Mouse (Mus musculus) stomach, embryonic 14.5 days (tissue): ENCODE measurements around the gene Erp27. TPM values are rescaled to one million over a fixed set of nuclear protein-coding genes. Genes with fewer than 3 reads are reported as not detected.

Experiments used
- ATAC-seq: fragments of 200-750 bp; cut with Nextera tagmentation; 2 replicates; pipeline ENCODE4 v1.8.0; 2017; ENCODE audit warnings: low read depth, moderate TSS enrichment; ENCODE audit not compliant: insufficient number of reproducible peaks, insufficient read depth, low FRiP score
- H3K27ac ChIP-seq: fragments of 300-500 bp; sonication (generic); 2 replicates; pipeline ENCODE4 v1.5.1; 2014; ENCODE audit warnings: mild to moderate bottlenecking, low read length, moderate library complexity, mixed read lengths
- H3K27me3 ChIP-seq: fragments of 300-500 bp; sonication (generic); 2 replicates; pipeline ENCODE4 v1.6.1; 2014; ENCODE audit warnings: low read length, control low read depth, mixed read lengths; ENCODE audit not compliant: control insufficient read depth, insufficient read depth
- H3K36me3 ChIP-seq: fragments of 300-500 bp; sonication (generic); 2 replicates; pipeline ENCODE4 v1.6.1; 2014; ENCODE audit warnings: mild to moderate bottlenecking, control low read depth, low read length, moderate library complexity, mixed read lengths; ENCODE audit not compliant: control insufficient read depth, insufficient read depth
- H3K4me1 ChIP-seq: fragments of 300-500 bp; sonication (generic); 2 replicates; pipeline ENCODE4 v1.6.1; 2014; ENCODE audit warnings: low read length, control low read depth, mixed read lengths; ENCODE audit not compliant: control insufficient read depth, insufficient read depth
- H3K4me2 ChIP-seq: fragments of 300-500 bp; sonication (generic); replicated peaks from 2 replicates; pipeline ENCODE4 v1.6.1; 2014; ENCODE audit warnings: low read depth, low read length, control low read depth
- H3K4me3 ChIP-seq: fragments of 300-500 bp; sonication (generic); 2 replicates; pipeline ENCODE4 v1.5.1; 2014; ENCODE audit warnings: low read depth, low read length, control low read depth
- H3K9ac ChIP-seq: fragments of 300-500 bp; sonication (generic); replicated peaks from 2 replicates; pipeline ENCODE4 v1.6.1; 2014; ENCODE audit warnings: low read depth, mild to moderate bottlenecking, control low read depth, low read length, moderate library complexity, mixed read lengths
- H3K9me3 ChIP-seq: fragments of 300-500 bp; sonication (generic); 2 replicates; pipeline ENCODE4 v1.6.1; 2016; ENCODE audit warnings: low read depth, low read length, control low read depth; ENCODE audit not compliant: control insufficient read depth
- WGBS: fragments of 180-500 bp; shearing (Covaris S2); extraction: QIAGEN DNeasy Blood & Tissue Kit; methylation state at CpG from one replicate; pipeline ENCODE4 v1.1.7; 2014; 5-methylcytosine and 5-hydroxymethylcytosine counted together
- polyA plus RNA-seq: library from polyadenylated mRNA; unstranded; fragments of >200 nt; fragmentation: Nextera tagmentation; extraction: Ambion mirVana; gene quantifications from 2 replicates; pipeline ENCODE4 v1.2.1, GENCODE M21; 2014

Gene Erp27
- polyA plus RNA-seq, 1 experiment from 2014 or later, result 0.48 TPM

DNA sequence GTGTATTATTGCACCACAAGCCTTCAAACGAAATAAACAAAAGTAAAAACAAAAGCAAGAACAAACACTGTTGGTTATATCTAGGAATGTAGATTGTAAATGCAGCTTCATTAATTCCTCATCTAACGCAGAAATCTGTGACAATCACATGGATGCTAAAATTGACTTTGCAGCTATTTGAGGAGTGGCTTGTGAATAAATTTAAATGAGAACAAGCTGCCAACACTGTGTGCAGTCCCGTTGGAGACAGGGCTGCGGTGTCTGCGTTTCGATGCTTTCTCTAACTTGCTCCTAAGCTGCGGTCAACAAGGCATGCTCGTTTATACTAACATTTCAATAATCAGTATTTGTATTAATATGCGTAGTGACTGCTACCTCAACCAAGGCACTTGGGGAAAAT, 20.3 kb upstream of the Erp27 start:
- Histone ChIP-seq H3K4me3 (no peak overlapping the region), H3K4me2 (no peak overlapping the region), H3K27ac (no peak overlapping the region), H3K36me3 (no peaks in the 10 kb centered on the region), H3K27me3 (no peaks in the 10 kb centered on the region), H3K4me1 (peaks cover 16% of the 10 kb centered on the region), H3K9ac (no peak overlapping the region), H3K9me3 (no peaks in the 10 kb centered on the region)
- 80% methylated on average over 9 of the region's 9 CpGs for WGBS
- no peak for ATAC-seq

DNA sequence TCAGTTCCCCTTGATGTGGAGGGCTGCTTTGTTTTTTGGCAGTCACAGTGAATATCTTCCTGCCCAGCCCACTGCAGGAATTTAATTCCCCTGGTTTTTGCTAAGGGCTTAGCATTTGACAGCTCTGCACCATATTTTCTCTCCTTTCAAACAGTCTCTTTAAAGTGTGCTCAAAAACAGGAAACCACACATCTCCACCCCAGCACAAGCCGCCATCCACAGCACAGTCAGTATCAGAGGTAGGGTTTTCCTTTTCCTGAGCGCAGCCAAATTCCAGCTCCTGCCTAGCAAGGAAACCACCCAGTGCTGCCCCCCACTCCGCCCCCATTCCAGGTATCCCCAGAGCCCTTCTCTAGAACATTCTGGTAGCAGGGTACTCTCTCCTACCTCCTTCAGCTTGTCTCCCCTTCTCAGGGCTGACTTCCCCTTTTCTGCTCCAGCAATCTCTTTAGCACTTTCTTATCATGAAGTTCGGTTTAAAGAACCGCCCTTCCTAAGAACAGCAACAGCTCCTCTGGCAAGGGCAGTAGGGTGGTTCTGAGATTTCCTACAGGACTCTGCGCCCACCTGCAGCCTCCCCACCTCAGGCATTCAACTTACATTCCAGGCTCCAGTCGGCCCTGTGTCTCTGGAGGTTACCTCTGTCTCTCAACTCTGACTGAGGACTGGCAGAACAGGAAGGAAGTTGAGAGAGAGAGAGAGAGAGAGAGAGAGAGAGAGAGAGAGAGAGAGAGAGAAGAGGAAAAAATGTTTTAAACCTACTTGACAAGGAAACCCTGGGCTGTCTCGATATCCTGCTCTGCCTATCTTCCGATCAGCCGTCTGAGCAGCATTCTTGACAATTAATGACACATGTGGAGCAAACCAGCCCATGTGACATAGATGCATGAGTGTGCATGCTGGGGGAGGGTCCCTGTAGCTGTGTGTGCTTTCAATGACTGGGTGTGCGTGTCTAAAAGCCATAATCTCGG, 19.4 kb upstream of the Erp27 start, which contains the start of gene Arhgdib:
TSS of gene Arhgdib (minus strand) at position 849 of the 971 bp plus-strand sequence.
- Histone ChIP-seq H3K9ac (no peak within 1 kb of the TSS; the same call in 1 of the 2 replicates), H3K4me1 (peaks cover 16% of the 10 kb centered on the region), H3K27ac (peak within 1 kb of the TSS; percentile 83; the same call in 1 of the 2 replicates), H3K27me3 (no peaks in the 10 kb centered on the region), H3K4me3 (no peak within 1 kb of the TSS), H3K36me3 (no peaks in the 10 kb centered on the region), H3K4me2 (0 out of 2 replicates have a peak within 1 kb of the TSS, but pooled peaks have one; percentile 8), H3K9me3 (no peaks in the 10 kb centered on the region)
- ATAC-seq, result peak; percentile 47; the same call in 1 of the 2 replicates
- WGBS, result 22% methylated on average over 12 of the region's 12 CpGs

DNA sequence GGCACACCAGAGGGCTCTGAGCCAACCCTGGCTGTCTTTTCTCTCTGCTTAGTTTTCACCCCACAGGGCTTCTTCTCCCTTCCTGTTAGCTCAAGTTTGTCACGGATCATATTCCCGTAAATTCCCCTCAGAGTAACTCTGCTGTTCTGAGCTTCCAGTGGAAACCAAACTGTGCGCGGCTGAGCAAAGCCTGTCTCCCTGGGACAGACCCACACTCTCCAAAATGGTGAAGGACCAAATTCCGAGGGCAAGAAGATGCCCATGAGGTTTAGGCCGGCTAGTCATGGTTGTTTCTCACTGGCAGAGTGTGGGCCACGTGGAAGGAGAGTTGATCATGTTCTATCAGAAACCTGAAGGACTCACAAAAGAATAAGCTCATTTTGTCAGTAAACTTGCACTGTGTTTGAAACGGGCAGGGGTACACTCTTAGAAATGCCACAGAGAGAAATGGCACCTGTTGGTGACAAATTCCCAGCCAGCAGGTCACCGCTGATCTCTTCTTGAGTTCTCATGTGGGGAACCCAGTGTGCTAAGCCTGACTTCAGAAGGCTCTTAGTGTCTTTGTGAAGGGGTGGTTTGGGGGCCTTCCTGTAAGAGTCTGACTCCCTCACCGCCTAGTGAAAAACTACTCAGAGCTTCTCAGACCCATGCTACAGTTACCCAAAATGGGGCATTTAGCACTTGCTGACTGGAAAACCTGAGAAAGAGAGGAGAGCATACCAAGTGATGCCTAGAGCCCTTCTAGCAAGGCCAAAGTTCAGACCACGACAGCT, 18.4 kb upstream of the Erp27 start:
- no peak for ATAC-seq
- Histone ChIP-seq H3K4me1 (peaks cover 16% of the 10 kb centered on the region), H3K27ac (peak overlapping the region; percentile 83; the same call in 1 of the 2 replicates), H3K4me3 (no peak overlapping the region), H3K36me3 (no peaks in the 10 kb centered on the region), H3K27me3 (no peaks in the 10 kb centered on the region), H3K4me2 (no peak overlapping the region), H3K9ac (no peak overlapping the region), H3K9me3 (no peaks in the 10 kb centered on the region)
- 72% methylated on average over 11 of the region's 11 CpGs for WGBS

DNA sequence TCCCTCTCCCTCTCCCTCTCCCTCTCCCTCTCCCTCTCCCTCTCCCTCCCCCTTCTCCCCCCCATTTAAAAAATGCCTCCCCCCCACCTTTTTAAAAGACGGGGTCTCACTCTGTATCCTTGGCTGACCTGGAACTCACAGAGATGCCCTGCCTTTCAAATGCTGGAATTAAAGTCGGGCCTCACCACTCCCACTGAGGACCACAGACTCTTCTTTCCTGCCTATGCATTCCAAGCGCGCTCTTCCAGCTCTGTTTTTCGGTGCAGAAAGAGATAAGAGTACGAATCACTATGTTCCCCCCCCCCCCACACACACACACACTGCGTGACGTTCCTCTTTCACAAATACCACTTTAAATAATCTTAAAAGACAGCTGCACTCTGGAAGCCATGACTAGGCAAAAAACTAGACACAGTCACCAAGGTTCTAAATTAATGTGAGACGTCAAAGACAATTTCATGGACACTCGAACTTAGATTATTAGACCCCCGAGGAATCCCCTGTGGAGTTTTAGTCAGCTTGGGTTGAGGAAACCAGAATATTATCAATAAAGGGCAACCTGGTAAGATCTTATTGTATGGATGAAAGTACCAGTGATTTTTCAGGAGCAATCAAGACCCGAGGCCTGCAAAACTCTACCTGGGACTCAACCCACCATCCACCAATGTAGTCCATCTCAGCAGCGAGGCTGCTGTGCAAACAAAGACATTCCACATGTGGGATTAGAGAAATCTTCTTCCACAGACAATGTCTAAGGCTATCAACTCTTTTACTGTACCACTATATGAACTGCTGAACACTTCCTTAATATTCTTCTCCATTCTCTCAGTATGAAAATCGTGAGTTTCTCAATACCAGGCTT, 17.6 kb upstream of the Erp27 start:
- peak overlapping the region; percentile 83; the same call in 1 of the 2 replicates for H3K27ac ChIP-seq
- H3K36me3 ChIP-seq, result no peaks in the 10 kb centered on the region
- H3K4me1 ChIP-seq, result peaks cover 16% of the 10 kb centered on the region
- WGBS, result 77% methylated on average over 14 of the region's 14 CpGs
- ATAC-seq, result no peak
- no peak overlapping the region for H3K4me2 ChIP-seq
- no peak overlapping the region for H3K9ac ChIP-seq
- no peaks in the 10 kb centered on the region for H3K9me3 ChIP-seq
- H3K4me3 ChIP-seq, result no peak overlapping the region
- H3K27me3 ChIP-seq, result no peaks in the 10 kb centered on the region

DNA sequence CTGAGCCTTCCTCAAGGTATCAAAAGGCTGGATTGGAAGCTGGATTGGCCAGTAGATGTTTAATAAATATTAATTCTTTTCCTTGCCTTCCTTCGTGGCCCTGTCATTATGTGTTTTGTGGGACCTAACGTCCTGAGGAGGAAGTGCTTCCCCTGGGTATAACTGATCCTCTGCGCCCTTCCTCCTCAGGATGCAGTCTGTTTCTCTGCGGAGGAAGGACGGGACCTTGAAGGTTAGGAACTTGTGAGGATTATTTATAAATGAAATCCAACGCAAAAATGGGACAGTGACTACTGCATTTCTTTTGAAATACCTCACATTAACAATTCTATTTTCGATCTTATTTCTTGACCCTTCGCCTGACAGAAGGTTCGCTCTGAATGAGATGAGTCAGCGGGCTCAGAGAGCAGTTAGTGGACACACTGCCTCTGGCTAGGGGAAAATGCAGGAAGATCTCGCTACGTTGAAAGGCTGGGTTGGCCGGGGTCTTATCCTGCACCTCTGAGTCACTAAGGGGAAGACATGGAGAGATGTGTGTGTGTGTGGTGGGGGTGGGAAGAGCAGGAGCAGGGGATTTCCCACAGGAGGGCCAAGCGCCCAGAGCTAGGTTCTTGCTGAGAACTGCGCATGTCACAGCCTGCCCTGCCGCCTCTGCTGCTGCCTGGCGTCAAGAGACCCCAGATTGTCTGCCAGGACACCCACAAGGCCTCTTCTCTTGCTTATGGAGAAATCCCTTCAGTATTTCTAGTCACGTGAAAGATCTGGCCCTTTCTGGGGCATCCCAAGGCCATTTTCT, 16.5 kb upstream of the Erp27 start:
- H3K36me3 ChIP-seq, result no peaks in the 10 kb centered on the region
- peaks cover 16% of the 10 kb centered on the region for H3K4me1 ChIP-seq
- no peaks in the 10 kb centered on the region for H3K9me3 ChIP-seq
- H3K4me3 ChIP-seq, result no peak overlapping the region
- no peak overlapping the region for H3K4me2 ChIP-seq
- ATAC-seq, result no peak
- no peaks in the 10 kb centered on the region for H3K27me3 ChIP-seq
- H3K27ac ChIP-seq, result peak overlapping the region; percentile 27; the same call in 1 of the 2 replicates
- H3K9ac ChIP-seq, result no peak overlapping the region
- WGBS, result 66% methylated on average over 18 of the region's 18 CpGs

DNA sequence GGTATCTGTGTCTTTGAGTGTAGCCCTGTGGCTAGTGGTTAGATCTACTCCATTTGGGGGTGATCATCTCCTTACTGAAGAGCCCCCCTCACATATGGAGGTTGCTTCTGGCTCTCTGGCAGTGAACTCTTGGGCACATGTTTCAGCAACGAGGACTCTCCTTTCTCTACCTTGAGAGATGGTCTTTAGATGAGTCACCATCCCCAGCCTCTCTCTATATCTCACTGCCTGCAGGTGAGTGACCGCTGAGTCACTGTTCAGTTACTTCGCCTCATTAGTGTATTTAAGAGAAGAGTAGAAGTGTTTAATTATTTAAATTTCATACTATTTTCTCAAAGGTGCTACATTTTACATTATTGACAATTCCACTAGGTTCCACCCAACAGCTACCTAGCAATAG, 15.1 kb upstream of the Erp27 start:
- Histone ChIP-seq H3K27me3 (no peaks in the 10 kb centered on the region), H3K4me1 (peaks cover 16% of the 10 kb centered on the region), H3K4me3 (no peak overlapping the region), H3K36me3 (no peaks in the 10 kb centered on the region), H3K9ac (no peak overlapping the region), H3K4me2 (no peak overlapping the region), H3K9me3 (no peaks in the 10 kb centered on the region), H3K27ac (no peak overlapping the region)
- 87% methylated on average over 3 of the region's 3 CpGs for WGBS
- no peak for ATAC-seq

DNA sequence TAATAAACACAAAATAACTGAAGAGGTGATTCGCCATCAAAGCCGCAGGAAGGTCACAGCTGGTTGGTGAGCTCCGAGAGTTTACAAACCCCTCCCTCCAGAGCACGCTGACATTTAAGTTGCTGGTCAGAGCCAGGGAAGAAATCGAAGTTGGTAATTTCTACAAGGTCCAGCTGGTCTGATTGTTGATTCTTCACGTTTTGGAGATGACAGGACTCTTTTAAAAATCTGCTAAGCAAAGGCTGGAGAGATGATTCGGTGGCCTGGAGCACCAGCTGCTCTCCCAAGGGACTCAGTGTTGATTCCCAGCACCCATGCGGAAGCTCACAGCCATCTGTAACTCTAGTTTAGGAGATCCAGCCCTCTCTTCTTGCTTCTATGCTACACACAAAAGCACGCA, 14.4 kb upstream of the Erp27 start:
- H3K27ac ChIP-seq, result no peak overlapping the region
- 79% methylated on average over 9 of the region's 9 CpGs for WGBS
- no peaks in the 10 kb centered on the region for H3K36me3 ChIP-seq
- no peaks in the 10 kb centered on the region for H3K9me3 ChIP-seq
- no peak overlapping the region for H3K4me3 ChIP-seq
- no peak for ATAC-seq
- peaks cover 13% of the 10 kb centered on the region for H3K4me1 ChIP-seq
- H3K9ac ChIP-seq, result no peak overlapping the region
- no peak overlapping the region for H3K4me2 ChIP-seq
- no peaks in the 10 kb centered on the region for H3K27me3 ChIP-seq
